Mouse (Mus musculus): Measurements from ENCODE around the gene Ikzf1.

Ikzf1 gene

GRCm38 (mm10) chr11:11710718-11711117 is 25.9 kb downstream of the Ikzf1 start:
- in situ Hi-C loops (cut with MboI; ENCODE audit: low pct_unique_long_range_greater_than_20kb in 1 of 2, low sequenced_read_pairs in 2 of 2, unreplicated experiment in 1 of 2): no loop called here

DNA sequence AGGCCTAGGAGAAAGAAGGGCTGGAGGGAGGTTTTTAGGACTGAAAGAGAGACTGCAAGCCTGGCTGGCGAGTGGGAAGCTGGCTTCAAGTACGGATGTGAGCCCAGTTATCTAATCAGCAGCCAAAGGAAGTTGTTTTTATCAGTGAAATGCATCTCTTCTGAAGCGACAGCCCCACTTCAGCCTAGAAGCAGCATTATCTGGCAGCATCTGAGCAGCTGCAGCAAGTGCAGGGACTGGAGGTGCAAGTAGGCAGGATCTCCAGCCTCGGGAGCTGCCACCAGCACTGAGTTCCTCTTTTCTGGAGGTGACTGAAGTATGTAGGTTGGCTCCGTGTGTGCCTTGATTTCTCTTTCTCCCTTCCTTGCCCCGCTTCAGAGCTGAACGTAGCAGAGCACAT is 26.9 kb downstream of the Ikzf1 start:
- in situ Hi-C loops (cut with MboI; ENCODE audit: low pct_unique_long_range_greater_than_20kb in 1 of 2, low sequenced_read_pairs in 2 of 2, unreplicated experiment in 1 of 2): no loop called here

DNA sequence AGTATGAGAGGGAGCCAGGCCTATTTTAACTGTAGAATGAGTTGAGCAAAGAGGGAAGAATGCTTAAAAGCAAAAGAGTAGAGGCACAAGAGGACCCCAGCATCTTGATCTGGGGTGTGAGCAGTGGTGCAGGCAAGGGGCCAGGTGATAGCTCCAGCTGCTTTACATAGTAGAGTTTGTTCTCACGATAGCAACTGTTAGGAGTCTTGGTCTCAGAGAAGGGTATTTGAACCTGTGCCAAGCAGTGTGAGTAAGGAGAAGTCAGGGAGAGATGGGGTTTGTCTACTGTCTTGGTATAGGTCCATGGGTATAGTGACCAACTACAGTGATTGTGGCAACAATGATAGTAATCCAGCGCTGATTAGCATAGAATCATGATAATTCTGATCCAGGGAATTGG is 29.9 kb downstream of the Ikzf1 start:
- in situ Hi-C loops (cut with MboI; ENCODE audit: low pct_unique_long_range_greater_than_20kb in 1 of 2, low sequenced_read_pairs in 2 of 2, unreplicated experiment in 1 of 2): no loop called here

DNA sequence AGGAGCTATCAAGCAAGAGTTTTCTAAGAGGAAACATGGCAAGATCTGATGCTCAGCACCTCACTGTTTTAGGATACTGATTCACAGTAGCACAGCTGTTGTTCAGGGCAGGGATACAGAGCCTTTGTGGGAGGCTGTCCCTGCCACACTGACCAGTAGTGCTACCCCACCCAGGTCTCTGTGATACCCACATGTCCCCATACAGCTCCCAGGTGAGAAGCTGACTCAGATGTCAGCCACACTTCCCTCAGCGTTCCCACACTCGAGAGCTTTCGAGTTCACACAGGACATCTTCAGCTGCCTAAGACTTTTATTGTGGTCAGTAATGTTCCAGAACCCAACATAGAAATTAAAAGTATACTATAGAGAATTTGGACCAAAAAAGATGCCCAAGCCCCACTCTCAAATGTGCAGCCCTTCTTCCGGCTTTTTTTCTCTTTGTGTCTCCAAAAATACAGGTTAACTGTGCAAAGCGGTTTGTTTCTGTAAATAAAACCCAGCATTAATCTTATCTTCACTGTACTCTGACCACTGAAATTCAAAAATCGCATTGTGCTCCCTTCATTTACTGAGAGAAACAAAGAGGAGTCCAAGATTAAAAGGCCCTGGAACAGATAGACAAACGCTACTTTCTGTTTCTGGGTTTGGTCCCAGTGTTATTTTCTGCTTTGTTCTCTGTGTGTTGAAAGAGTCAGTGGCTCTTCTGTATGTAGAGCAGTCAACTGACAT is 31.3 kb downstream of the Ikzf1 start:
- in situ Hi-C loops (cut with MboI; ENCODE audit: low pct_unique_long_range_greater_than_20kb in 1 of 2, low sequenced_read_pairs in 2 of 2, unreplicated experiment in 1 of 2): no loop called here

GRCm38 (mm10) chr11:11716692-11717037 is 31.9 kb downstream of the Ikzf1 start:
- in situ Hi-C loops (cut with MboI; ENCODE audit: low pct_unique_long_range_greater_than_20kb in 1 of 2, low sequenced_read_pairs in 2 of 2, unreplicated experiment in 1 of 2): no loop called here

- in situ Hi-C loops (cut with MboI; ENCODE audit: low pct_unique_long_range_greater_than_20kb in 1 of 2, low sequenced_read_pairs in 2 of 2, unreplicated experiment in 1 of 2): no loop called here
These were observed 32.9 kb downstream of the Ikzf1 start for GRCm38 (mm10) chr11:11717606-11718167.

- in situ Hi-C loops (cut with MboI; ENCODE audit: low pct_unique_long_range_greater_than_20kb in 1 of 2, low sequenced_read_pairs in 2 of 2, unreplicated experiment in 1 of 2): no loop called here
These were observed 34.9 kb downstream of the Ikzf1 start for GRCm38 (mm10) chr11:11719748-11720147.

GRCm38 (mm10) chr11:11725252-11725875 is 40.6 kb downstream of the Ikzf1 start:
- in situ Hi-C loops (cut with MboI; ENCODE audit: low pct_unique_long_range_greater_than_20kb in 1 of 2, low sequenced_read_pairs in 2 of 2, unreplicated experiment in 1 of 2): loop anchor here (25.0 kb wide), 1 partner anchor 163 kb away; no protein-coding TSS in a partner anchor

DNA sequence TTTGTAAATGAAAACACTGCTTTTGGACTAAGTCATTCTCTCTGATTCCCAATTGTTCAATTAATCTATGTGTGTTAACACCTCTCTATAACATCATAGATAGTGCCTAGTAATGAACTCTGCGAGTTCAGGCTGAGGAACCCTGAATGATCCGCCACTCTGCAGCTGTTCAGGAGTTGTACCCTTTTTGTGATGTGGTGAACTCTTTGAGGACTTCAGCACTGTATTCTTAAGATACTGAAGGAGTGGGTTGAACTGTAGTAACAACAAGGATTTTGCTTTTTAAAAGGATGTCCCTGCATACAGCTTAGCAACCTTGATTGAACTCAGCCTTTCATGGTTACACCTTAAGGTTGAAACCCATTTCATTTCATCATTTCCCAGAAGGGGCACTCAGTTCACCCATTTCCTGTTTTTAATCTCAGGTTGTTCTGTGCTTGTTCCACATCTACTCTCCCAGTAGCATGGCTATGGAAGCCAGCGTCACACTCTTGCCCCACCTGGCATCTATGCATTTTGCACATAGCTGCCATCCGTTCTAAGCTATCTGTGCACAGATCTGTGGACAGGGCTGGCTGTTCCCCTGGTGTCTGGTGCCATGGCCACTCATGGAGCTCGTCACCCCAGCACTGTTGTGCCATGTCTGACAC is 41.2 kb downstream of the Ikzf1 start:
- in situ Hi-C loops (cut with MboI; ENCODE audit: low pct_unique_long_range_greater_than_20kb in 1 of 2, low sequenced_read_pairs in 2 of 2, unreplicated experiment in 1 of 2): loop anchor here (25.0 kb wide), 1 partner anchor 164 kb away; no protein-coding TSS in a partner anchor

DNA sequence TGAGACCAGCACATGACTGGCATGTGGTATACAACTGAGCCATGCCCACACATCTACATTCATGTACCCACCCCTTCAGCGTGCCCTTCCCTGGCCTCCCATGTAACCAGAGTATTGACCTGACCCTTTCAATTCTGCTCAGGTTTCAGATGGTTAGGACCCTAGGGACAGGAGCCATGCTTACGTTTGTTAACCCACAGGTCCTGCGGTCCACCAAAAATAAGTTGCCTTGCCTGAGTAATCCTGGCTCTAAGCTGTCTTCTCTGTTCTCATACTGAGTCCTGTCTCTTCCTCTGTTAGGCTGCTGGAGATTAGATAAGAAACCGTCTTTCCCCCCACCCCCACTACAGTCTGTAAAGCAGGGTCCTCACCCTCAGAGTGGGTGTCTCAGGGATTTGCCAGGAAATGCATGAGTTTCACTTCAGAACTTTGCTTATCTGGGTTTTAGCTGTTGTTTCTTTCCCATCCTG is 42.0 kb downstream of the Ikzf1 start:
- in situ Hi-C loops (cut with MboI; ENCODE audit: low pct_unique_long_range_greater_than_20kb in 1 of 2, low sequenced_read_pairs in 2 of 2, unreplicated experiment in 1 of 2): loop anchor here (25.0 kb wide), 1 partner anchor 165 kb away; no protein-coding TSS in a partner anchor

DNA sequence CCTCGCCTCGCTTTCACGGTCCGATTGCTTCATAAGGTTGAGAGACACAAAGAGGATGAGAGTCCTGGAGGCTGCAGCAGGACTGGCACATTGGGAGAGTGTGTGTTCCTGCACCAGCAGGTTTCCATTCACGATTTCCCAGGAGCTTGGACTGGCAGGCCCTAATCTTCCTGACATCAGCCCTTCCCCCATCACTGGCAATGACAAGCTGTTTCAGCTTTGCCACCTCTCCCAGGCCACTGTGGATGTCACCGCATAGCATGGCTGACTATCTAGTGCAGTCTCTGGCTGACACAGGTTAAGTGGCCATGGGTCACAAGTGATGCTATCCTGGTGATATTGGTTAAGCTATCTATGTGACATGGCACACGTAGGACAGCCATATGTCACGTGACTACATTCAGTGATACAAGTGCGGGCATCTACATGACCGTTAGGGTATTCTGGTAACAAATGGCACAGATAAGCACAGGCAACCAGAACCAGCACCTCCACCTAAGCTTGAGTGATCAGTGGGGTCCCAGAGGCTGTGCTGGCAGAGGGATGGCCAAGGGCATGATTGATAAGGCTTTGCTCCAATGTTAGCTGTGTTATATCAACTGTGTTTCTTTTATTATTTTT is 43.2 kb downstream of the Ikzf1 start:
- in situ Hi-C loops (cut with MboI; ENCODE audit: low pct_unique_long_range_greater_than_20kb in 1 of 2, low sequenced_read_pairs in 2 of 2, unreplicated experiment in 1 of 2): loop anchor here (25.0 kb wide), 1 partner anchor 166 kb away; no protein-coding TSS in a partner anchor

DNA sequence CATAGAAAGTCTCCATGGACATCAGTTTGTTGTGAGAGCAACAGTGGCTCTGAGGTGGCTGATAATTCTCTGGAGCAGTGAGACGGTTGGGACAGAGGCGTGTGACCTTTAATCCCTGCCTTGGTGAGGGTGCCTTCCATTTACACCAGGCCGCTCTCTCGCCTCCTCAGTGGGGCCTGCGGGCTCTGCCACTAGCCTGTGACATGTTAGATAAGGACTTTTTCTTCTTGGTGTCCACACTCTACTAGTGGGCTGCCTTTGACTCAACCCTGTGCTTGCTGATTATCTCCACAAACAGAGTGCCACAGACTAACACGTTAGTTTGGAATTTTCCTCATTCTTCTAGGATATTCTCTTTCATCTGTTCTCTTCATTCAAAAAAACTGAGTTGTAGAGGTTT is 44.4 kb downstream of the Ikzf1 start:
- in situ Hi-C loops (cut with MboI; ENCODE audit: low pct_unique_long_range_greater_than_20kb in 1 of 2, low sequenced_read_pairs in 2 of 2, unreplicated experiment in 1 of 2): loop anchor here (25.0 kb wide), 1 partner anchor 167 kb away; no protein-coding TSS in a partner anchor

GRCm38 (mm10) chr11:11730062-11730461 is 45.3 kb downstream of the Ikzf1 start:
- in situ Hi-C loops (cut with MboI; ENCODE audit: low pct_unique_long_range_greater_than_20kb in 1 of 2, low sequenced_read_pairs in 2 of 2, unreplicated experiment in 1 of 2): loop anchor here (25.0 kb wide), 1 partner anchor 168 kb away; no protein-coding TSS in a partner anchor

- in situ Hi-C loops (cut with MboI; ENCODE audit: low pct_unique_long_range_greater_than_20kb in 1 of 2, low sequenced_read_pairs in 2 of 2, unreplicated experiment in 1 of 2): loop anchor here (25.0 kb wide), 1 partner anchor 169 kb away; no protein-coding TSS in a partner anchor
These were observed 46.9 kb downstream of the Ikzf1 start for GRCm38 (mm10) chr11:11731727-11732126.

DNA sequence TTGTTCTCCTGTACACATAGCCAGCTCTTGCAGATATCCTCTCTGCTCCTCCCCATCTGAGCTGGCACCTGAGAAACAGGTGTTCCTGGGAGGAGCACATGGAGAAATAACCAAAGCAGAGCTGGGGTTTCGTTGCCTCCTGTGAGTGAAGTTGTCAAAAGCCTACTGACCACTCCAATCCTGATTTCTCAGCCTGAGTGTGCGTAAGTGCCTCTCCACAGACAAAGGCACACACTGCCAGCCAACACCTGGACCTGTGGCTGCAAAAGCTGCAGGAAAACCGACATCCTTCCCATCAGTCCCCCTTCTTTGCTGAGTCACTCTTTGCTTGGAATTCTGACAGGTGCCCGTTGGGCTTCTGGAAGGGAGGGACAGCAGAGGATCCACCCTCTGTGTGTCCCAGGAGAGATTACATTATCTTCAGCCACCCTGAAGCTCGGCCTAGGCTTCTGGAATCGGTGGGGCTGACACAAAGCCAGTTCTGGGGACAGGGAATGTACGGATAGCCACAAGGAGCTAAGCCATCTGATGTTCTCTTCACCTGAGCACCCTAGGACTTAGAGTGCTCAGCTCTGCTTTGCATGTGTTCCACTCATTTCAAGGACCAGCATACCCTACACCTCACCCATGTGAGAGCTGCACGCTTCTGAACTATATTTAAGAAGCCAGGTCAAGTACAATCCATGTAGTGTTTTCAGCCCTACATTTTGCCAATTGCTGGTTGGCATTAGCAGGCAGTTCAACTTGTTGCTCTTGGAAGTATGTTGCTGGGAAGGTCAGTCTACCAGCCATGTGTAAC is 48.4 kb downstream of the Ikzf1 start:
- in situ Hi-C loops (cut with MboI; ENCODE audit: low pct_unique_long_range_greater_than_20kb in 1 of 2, low sequenced_read_pairs in 2 of 2, unreplicated experiment in 1 of 2): loop anchor here (25.0 kb wide), 1 partner anchor 171 kb away; no protein-coding TSS in a partner anchor

- in situ Hi-C loops (cut with MboI; ENCODE audit: low pct_unique_long_range_greater_than_20kb in 1 of 2, low sequenced_read_pairs in 2 of 2, unreplicated experiment in 1 of 2): loop anchor here (25.0 kb wide), 1 partner anchor 173 kb away; no protein-coding TSS in a partner anchor
These were observed 50.4 kb downstream of the Ikzf1 start for GRCm38 (mm10) chr11:11735155-11735554.

- in situ Hi-C loops (cut with MboI; ENCODE audit: low pct_unique_long_range_greater_than_20kb in 1 of 2, low sequenced_read_pairs in 2 of 2, unreplicated experiment in 1 of 2): loop anchor here (25.0 kb wide), 1 partner anchor 175 kb away; no protein-coding TSS in a partner anchor
These were observed 52.1 kb downstream of the Ikzf1 start for GRCm38 (mm10) chr11:11736948-11737347.

Data from mouse embryonic stem cell (cell line).